Mouse (Mus musculus) megakaryocyte, embryonic 14.5 days (primary cell): ENCODE data around the gene Ino80d.

Experiments used
- FLI1 ChIP-seq: IDR thresholded peaks from 2 replicates; pipeline ENCODE4 v1.6.1; 2012; ENCODE audit warnings: low read length, inconsistent platforms, mixed read lengths
- GATA1 ChIP-seq: IDR thresholded peaks from 3 replicates; pipeline ENCODE4 v1.6.1; 2012; ENCODE audit warnings: mixed read lengths, low read length, inconsistent platforms, borderline replicate concordance

DNA sequence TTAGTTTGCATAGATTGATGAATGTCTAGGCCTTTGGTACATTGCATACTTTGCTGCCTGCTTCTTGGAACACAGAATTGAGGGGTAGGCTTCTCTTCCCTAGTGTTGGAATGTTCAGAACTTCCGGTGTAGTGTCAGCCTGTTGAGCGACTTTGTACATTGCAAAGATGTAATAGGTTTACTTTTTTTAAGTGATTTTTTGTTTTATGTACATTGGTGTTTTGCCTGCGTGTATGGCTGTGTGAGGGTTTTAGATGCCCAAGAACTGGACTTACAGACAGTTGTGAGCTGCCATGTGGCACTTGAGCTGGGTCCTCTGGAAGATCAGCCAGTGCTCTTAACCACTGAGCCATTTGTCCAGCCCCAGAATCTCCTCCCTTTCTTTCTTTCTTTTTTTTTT is 1.1 kb upstream of the Ino80d start:
- TF ChIP-seq GATA1 (no peak), FLI1 (no peak)
